Mouse (Mus musculus) megakaryocyte, adult 5-6 weeks (primary cell): ENCODE data around the gene Kxd1. TPM values are rescaled to one million over a fixed set of nuclear protein-coding genes. Genes with fewer than 3 reads are reported as not detected.

Experiments used
- ATAC-seq: 2 replicates; pipeline ENCODE4 v1.8.0; 2016; ENCODE audit warnings: mild to moderate bottlenecking, inconsistent platforms; ENCODE audit not compliant: poor library complexity, severe bottlenecking
- total RNA-seq, 2 experiments: library from RNA; stranded (forward) in 1 of 2; stranded (reverse) in 1 of 2; fragments of 153-499, 151-499 nt in 1 of 2; fragments of 221-1000, 200-1000 nt in 1 of 2; gene quantifications; 2 replicates each; pipeline versions ENCODE4 v1.2.3 to v1.2.4; 2015 to 2017

Kxd1 gene
- total RNA-seq, 2 experiments from 2014 or later: 71.4 to 88.7 TPM

DNA sequence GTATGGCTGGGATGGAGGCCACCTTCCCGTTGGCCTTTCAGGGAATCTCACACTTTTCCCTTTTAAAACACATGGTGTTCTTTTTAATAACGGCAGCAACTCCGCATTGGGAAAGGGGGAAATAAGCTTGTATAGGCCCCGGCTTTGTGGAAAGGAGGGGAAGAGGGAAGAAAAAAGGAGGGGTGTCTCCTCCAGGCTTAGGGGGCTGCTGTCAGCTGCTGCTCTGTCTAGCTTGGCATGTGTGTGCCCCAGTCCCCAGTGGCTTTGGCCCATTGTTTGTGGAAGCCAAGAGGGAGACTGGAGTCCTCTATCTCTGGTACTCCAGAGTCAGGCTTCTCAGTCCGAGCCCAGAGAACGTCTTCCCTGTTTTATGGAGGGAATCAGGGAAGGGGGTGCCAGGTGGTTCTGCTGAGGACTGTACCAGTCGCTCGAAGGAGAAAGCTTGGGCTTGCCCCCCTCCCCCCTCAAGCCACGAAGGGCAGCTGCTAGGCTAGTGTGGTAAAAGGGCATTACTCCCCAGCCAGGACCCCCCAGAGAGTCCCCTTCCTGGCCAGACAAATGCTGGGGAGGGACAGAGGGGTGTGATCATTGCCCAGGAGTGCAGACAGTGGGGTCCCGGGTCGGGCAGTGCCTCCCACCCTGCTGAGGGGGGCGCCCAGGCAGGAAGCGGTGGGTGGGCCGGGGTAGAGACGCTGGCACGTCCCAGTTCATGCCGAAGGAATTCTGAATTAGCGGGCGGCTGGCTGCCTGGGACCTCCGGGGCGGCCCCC, 32.6 kb downstream of the Kxd1 start:
- no peak for ATAC-seq

DNA sequence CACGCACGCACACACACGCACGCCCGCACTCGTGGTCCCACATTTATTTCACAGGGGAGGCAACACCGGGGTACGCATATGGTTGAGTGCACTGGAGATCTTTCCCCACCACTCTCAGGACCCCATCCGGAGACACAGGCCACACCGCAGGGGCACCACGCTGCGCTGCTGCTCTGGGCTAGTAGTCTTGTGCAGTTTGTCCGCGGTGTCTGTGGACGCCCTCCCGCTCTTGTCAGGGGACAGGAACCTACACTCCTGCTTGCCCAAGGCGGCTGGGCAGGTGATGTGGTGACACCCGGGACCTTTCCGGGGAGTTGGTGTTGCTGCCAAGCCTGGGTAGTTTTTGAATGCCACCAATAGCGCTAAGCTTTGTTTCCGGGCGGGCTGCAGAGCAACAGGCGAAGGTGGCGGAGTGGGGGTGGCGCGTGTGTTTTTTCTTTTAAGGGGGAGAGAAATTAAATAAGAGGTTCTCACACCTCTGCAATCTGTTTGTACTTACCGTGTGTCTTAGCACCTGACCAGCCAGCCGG, 33.3 kb downstream of the Kxd1 start:
- peak; percentile 7; the same call in 1 of the 2 replicates for ATAC-seq

DNA sequence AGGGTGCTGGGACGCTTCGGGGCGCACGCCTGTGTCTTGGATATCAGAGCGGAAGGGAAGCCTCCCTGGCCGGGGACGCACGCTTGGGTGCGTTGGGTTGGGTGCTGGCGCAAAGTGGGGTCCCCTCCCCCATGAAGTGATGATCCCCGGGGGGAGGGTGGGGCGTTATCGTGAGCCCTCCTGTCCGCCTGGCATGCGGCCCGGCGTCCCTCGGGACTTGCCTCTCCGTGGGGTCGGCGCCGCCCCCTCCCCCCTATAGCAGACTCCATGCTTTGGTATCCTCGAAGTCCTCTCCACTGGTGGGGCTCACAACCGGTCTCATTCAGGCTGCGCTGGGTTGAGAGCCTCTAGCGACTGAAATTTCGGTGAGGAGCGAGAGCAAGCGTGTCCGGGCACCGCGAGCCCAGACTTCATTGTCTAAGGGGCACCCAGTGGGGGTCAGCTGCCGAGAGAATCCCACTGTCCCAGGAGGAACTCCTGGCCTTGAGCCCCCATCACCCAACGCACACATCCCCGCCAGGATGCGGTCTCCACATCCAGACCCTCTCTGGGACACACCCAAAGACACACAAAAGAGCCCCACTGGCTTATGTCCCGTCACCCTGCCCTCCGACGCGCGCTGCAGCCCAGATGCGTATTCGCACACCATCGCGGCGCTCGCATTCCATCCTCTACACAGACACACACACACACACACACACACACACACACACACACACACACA, 33.9 kb downstream of the Kxd1 start:
- no peak for ATAC-seq

DNA sequence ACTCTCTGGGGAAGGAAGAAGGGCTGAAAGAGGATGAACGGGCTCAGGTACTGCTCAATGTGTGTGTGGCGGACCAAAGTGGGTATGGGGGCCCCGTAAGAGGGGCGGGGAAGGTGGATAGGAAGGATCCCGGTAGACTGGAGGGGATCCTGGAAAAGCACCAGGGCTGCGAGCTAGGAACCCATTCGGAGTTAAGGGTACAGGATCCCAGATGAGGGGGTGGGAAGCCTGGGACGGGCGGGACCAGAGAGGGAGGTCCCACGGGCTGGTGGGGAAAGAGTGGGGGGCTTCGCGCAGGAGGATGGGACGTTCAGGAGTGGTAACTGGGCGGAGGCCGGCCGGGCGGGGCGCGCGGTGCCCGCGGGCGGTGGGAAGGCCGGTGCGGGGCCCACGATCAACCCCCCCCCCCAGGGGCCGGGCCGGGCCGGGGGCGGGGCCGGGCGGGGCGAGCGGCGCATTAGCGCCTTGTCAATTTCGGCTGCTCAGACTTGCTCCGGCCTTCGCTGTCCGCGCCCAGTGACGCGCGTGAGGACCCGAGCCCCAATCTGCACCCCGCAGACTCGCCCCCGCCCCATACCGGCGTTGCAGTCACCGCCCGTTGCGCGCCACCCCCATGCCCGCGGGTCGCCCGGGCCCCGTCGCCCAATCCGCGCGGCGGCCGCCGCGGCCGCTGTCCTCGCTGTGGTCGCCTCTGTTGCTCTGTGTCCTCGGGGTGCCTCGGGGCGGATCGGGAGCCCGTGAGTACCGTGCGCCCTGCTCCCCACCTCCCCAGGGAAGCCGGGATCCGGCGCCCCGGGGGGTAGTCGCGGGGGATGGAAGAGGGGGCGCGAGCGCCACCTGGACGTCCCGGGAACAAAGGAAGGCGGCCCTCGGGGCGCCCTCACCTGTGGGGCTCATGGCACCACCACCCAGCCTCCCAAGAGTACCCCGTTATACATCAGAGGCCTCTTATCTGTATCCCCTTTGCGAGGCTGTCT, 34.8 kb downstream of the Kxd1 start, which contains the start of gene Crlf1:
Gene Crlf1, plus strand, starts transcription at position 495 of the 977 bp plus-strand sequence.
- ATAC-seq: no peak

DNA sequence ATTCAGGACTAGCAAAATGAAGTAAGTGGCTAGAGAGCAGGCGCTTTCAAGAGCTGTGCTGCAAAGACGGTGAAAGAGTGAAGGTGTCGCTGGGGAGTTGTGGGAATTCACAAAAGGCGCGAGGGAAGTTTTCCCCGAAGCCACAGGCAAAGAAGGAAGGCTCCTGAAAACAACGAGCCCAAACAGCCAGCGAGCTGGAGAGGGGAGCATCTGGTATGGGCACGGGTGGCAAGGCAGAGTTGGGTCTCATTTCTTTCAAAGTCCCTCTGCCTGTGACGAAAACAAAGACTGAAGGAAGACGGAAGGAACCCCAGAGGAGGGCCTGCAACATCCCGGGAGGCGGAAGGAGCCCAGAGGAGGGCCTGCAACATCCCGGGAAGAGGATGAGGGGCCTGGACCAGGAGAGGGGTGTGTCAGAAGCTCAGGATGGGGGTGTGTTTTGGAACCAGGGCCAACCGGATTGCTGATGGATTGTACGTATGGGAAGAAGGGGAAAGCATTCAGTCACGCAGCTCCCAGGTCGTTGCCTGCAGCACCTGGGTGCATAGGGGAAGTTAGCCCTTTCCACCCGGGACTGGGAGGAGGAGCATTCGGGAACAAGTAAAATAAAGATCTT, 36.8 kb downstream of the Kxd1 start:
- ATAC-seq: no peak

DNA sequence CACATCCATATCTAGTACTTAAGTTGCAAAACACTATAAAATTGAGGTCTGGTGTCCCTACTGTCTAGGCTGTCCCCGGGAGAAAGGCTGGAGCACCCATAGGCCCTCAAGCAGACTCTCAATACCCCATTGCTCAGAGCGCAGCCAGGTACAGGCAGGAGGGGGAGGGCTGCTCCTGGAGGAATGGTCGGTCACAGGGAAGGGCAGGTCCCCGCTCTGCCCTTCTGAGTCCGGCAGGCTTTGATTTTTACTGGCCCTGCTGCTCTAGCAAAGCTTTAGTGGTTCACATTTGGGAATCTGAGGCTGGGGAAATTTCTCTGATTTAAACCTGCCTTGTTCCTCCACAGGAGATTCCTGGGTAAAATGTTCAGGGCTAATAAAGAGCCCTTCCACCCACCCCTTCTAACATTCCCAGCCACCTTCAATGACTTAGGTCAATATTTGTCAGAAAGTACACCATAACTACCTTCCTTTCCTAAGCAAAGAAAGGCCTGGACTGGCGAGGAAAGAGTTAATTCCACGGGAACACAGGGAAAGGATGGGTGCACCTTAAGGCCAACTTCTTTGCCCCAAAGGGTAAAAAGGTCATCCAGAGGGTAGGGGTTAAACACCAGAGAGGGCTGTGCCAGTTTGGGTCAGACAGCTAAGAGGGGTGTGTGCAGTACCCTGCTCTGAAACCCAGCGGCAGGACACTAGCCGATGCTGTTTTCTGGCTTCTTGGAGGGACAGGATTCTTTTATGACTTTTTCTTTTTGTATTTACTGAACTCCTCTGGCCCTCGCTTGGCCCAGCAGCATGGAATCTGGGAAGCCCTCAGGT, 37.5 kb downstream of the Kxd1 start:
- no peak for ATAC-seq

DNA sequence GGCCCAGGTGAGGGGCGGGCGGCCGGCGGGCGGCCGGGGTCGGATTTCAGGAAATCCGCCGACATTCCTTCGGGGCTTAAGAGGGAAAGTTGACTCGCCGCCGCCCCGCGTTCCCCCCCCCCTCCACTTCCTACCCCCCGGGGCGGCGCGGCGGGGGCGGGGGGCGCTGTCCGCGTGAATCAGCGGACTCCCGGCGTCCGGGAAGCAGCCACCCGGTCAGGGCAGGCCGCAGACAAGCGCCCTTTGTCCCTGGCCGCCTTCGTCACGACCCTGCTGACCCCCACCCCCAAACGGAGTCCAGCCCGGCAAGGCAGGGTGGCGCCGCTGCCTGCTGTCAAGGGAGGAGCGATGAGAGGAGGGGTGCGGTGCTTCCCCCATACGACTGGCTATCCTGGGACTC, 38.2 kb downstream of the Kxd1 start:
- ATAC-seq: no peak

DNA sequence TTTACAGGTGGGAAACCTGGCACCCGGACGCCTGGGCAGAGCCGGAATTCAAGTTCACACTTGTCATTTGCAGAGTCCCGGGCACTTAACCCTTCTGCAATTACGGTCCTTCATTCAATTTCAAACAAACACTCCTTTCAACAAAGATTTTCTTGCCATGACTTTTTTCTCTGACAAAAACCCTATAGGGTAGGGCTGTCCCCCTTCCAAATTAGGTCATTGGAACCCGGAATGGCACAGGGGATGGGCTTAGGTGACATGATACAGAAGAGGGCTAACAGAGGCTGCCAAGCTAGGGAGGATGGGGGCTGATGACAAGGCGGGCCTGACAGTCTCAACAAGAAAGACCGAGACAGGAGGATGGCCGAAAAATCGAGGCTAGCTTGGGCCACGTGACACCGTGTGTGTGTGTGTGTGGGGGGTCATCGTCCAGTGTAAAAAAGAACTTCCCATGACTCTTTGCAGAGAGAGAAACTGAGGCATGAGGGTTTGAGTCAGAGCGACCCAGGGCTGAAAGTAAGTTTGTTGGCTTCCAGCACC, 38.8 kb downstream of the Kxd1 start:
- no peak for ATAC-seq

DNA sequence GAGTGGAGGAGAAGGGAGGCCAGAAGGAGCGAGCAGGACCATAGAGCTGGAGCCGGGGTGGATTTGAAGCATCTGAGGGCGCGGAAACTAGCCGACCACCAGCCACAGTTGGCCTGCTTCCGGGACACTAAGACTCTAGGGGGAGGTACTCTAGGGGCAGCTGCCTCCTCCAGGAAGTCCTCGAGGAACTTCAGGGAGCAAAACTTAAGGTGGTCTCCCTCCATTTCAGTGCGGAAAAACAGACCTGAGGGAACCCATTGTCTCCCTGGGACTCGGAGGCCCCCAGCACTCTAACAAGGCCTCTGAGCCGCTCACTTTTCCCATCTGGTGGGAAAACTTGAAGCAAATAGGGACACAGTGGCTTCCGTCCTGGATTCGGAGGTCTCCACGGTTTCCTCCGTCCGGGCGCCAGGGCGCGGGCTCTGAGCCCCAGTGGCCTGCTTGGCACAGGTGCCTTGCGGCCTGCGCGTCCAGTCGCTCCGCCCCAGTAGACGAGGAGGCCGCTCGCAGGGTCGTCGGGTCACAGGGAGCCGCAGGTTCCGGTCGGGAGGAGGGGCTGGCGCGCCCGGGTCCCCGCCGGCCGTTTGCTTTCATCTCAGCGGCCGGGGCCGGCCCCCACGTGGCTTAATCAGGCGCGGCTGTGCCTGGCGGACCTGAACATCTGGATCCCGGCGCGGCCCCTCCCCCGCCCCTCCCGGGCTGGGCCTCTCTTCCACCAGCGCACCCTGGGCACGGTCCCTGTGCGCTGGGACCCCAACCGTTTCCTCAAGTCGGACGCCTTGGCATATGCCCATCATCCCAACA, 39.6 kb downstream of the Kxd1 start:
- peak; percentile 62; the same call in 1 of the 2 replicates for ATAC-seq

DNA sequence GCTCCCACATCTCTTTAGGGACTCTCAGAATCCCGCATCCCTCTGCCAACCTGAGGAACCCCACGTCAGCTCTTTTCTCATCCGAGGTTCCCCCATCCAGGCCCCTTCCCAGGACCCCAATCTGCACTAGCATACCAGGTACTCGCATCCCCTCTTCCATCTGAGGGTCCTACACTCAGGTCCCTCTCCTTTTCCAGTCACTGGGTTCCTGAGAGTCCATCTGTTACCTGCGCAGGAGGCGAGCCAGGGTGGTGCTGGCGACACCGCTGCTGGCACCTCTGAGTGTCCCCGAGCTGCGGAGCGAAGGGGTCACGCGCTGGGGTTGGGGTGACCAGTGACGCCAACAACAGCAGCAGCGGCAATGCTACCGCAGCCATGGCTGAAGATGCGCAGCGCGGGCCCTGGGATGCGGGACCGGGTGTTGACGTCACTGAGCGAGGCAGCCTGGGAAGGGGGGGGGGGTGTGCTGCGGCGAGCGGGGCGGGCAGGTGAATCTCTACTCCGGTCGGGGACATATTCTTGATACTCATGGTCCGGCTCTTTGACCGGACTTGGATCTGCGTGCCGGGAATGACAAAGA, 40.7 kb downstream of the Kxd1 start, which contains the start of gene Tmem59l:
Gene Tmem59l, minus strand, starts transcription at position 418 of the 580 bp plus-strand sequence.
- no peak for ATAC-seq

DNA sequence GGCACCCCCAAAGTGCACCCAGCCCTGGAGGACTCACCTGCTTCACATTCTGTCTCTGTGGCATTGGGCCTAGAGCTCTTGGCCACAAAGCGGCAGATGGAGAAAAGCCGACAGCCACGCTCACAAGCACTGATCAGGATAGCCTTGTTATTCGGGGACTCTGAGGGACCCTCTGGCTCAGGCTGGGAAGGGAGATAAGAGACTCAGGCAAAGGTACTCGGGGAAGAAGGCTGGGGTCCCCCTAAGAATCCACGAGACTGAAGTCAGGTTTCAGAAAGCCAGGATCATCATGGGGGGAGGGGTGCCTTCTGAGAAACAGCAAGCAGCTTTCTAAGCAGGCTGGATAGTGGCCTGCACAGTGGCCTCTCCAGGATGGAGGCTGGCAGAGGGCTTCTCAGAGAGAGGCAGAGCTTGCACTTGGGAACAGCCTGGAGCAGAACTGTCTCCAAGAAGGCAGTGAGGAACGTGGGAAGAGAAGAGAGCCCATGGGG, 41.5 kb downstream of the Kxd1 start:
- no peak for ATAC-seq

DNA sequence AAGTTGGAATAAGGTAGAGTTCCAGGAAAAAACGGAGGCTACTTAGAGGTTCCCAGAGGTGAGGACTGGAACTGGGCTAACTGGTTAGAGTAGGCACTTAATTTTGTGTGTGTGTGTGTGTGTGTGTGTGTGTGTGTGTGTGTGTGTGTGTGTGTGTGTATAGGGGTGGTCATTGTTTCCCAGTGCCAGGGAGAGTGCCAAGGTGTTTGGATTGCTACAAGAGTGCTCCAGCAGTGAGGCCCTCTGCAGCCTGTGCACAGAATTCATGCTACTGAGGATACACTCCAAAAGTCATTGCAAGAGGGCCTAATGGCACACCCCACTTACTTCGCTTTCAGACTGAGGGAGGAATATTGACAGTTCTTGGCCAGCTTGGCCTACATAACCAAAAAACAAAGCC, 44.8 kb downstream of the Kxd1 start:
- ATAC-seq: no peak

DNA sequence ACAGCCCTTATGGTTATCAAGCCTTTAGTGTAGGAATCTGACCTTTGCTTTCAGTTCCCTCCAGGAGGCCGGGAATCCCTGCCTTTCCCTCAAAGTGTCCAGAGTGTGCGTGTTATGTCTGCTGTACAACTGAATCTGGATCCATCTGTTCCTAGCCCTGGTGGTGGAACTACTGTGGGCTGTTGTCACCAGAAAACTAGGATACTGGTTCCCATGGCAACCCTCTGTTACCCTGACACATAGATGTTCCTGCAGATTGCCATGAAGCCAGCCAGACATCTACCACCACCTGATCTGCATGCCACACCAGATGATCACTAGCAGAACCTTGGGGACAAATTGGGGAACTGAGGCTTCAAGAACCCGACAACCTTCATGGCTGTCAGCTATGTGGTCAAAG, 45.8 kb downstream of the Kxd1 start:
- no peak for ATAC-seq

DNA sequence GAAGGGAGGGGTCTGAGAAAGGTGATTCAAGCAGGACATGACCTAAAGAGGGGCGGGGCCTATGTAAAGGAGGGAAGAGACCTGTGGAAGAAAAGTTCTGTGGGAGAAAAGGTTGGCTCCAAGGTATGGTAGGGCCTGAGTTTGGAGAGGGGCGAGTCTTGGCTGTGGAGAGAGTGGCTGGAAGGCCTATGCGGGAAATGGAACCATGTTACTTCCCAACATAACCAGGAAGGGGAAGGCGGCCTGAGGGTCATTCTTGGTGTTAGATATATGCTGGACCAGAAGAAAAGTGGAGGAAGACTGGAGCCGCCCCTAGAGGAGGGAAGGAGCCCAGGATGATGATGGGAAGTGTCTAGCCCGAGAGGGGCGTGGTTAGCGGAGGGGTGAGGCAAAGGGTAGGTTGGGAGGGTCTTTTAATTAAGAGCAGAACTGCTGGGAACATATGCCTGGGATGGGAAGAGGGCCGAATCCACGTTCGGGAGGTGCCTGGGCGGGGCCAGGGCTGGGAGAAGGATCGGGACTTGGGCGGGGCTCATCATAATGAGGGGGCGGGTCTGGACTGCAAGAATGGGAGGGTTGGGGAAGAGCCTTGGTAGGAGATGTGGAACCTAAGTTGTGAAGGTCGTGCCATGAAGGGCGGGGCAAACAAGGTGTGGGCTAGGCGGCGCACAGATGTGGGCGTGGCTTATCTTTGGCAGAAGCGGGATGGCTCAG, 50.3 kb downstream of the Kxd1 start:
- no peak for ATAC-seq

DNA sequence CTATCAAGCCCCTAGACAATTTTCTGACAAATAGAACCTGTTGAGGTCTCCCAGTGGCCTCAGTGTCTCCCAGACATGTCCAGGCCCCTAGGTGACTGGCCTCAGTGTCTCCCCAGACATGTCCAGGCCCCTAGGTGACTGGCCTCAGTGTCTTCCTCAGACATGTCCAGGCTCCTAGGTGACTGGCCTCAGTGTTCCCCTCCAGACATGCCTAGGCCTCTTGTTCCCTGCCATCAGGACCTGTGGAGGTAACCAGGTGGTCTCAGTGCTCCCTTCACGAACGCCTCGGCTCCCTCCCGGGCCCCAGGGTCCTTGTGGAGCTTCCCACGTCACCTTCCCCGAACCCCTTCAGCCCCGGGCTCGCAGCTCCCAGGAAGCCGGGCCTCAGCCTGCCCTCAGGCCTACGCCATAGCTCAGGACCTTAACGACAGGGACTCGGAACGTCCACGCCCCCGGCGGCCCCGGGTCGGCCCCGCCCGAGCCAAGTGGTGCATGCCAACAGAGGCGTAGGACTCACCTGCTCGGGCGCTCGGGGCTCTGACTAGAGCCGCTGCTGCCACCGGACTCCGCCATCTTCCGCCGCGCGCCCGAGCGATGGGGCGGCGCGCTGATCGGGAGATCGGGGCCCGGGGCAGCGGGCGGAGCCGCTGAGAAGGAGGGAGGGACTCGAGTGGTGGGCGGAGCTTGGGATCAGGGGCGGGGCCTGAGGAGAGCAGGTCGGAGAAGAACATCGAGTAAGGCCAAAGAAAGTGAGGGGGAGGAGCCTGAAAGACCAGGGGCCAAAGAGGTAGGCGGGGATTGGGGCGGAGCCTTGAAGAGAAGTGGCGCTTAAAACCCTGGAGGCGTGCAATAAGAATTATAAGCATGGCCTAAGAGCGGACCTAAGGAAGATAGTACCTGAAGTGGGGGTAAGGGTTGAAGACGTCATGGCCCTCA, 51.2 kb downstream of the Kxd1 start, which contains the start of gene Klhl26:
Gene Klhl26, minus strand, starts transcription at position 636 of the 936 bp plus-strand sequence.
- peak; percentile 96 for ATAC-seq

DNA sequence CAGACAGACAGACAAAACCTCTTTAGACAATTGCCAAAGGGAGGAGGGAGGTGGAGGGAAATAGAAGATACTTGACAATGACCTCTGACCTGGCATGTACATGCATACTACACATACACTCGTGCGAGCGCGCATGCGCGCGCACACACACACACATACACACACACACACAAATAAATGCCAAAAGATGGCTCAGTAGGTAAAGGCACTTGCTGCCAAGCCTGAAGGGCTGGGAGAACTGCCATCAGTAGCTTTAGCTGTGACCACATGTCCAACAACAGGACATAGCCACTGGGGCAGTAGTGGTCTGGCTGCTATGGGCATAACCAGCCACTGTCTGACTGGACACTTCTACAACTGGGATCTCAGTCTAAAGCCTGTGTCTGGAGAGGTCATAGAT, 55.9 kb downstream of the Kxd1 start:
- no peak for ATAC-seq
